Mouse (Mus musculus): ENCODE measurements at regions not wholly inside any gene's neighbourhood (a gene's known extent, or its start where the extent isn't known, plus 50 kb on each side); places are given as distances from the start of the nearest gene placed in this dataset.

DNA sequence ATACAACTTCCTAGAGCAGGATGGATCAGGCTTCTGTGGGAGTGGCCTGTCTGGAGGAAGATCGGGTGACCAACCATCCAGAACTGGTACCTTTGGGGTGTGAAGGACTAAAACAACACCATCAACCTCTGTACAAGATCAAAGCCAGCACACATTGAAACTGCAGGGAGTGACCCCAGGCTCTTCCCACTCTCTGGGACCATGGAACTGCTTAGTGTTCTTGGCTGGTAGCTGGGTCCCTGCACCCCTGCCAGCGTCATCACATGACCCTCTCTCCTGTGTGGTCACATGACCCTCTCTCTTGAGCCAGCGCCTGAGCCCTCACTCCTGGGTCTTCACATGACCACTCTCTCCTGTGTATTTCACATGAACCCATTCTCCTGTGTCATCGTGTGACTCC, 178.3 kb upstream of the Cdh4 start:
- TF ChIP-seq CTCF (IDR thresholded peaks at IDR 0.05; ENCODE audit: low read depth) (no peak), EP300 (optimal IDR thresholded peaks at IDR 0.05) (no peak)
